Mouse (Mus musculus) MEL (cell line): ENCODE results near the gene Ndufb10. TPM values are rescaled to one million over a fixed set of nuclear protein-coding genes. Genes with fewer than 3 reads are reported as not detected.

Experiments used
- DNase-seq: peaks from one replicate; pipeline ENCODE4 v3.0.0; 2011; ENCODE audit warnings: low read depth, low spot score
- H3K27ac ChIP-seq: 2 replicates; pipeline ENCODE4 v1.5.1; 2012; ENCODE audit warnings: low read depth, mild to moderate bottlenecking, control low read depth, low read length, moderate library complexity; ENCODE audit not compliant: control insufficient read depth
- H3K27me3 ChIP-seq, 2 experiments: fragments of 150-350 bp in 1 of 2; sonication (generic) in 1 of 2; 2 replicates each; pipeline ENCODE4 v1.6.1; 2012; ENCODE audit warnings: low read length in 2 of 2, mild to moderate bottlenecking in 2 of 2, improper control_type of control experiment in 1 of 2, moderate library complexity in 1 of 2; ENCODE audit not compliant: insufficient read depth in 2 of 2, control insufficient read depth in 1 of 2
- H3K36me3 ChIP-seq, 2 experiments: 2 replicates each; pipeline ENCODE4 v1.6.1; 2012 to 2014; ENCODE audit warnings: low read length in 2 of 2, improper control_type of control experiment in 1 of 2, inconsistent platforms in 1 of 2, mild to moderate bottlenecking in 1 of 2; ENCODE audit not compliant: insufficient read depth in 2 of 2, control insufficient read depth in 1 of 2
- H3K4me1 ChIP-seq, 2 experiments: fragments of 150-350 bp in 1 of 2; sonication (generic) in 1 of 2; 2 replicates each; pipeline ENCODE4 v1.6.1; 2012; ENCODE audit warnings: low read length in 2 of 2, improper control_type of control experiment in 1 of 2, mild to moderate bottlenecking in 1 of 2; ENCODE audit not compliant: insufficient read depth in 2 of 2, control insufficient read depth in 1 of 2
- H3K4me3 ChIP-seq, 2 experiments: fragments of 150-350 bp in 1 of 2; sonication (generic) in 1 of 2; 2 replicates each; pipeline ENCODE4 v1.5.1; 2012; ENCODE audit warnings: low read depth in 2 of 2, low read length in 2 of 2, mild to moderate bottlenecking in 2 of 2, moderate library complexity in 2 of 2, control low read depth in 1 of 2, improper control_type of control experiment in 1 of 2; ENCODE audit not compliant: control insufficient read depth in 1 of 2, insufficient read depth in 1 of 2
- H3K79me2 ChIP-seq: 2 replicates; pipeline ENCODE4 v1.6.1; 2012; ENCODE audit warnings: mild to moderate bottlenecking, low read length, moderate library complexity; ENCODE audit not compliant: control insufficient read depth, poor library complexity, insufficient read depth
- H3K9ac ChIP-seq: 2 replicates; pipeline ENCODE4 v1.6.1; 2012; ENCODE audit warnings: low read depth, mild to moderate bottlenecking, control low read depth, low read length, moderate library complexity; ENCODE audit not compliant: control insufficient read depth, poor library complexity, severe bottlenecking
- H3K9me3 ChIP-seq: fragments of 150-350 bp; sonication (generic); replicated peaks from 2 replicates; pipeline ENCODE4 v1.6.1; 2012; ENCODE audit warnings: mild to moderate bottlenecking, low read length, improper control_type of control experiment, moderate library complexity; ENCODE audit not compliant: insufficient read depth
- EP300 ChIP-seq, 2 experiments: IDR thresholded peaks; 2 replicates each; pipeline ENCODE4 v1.6.1; 2011; ENCODE audit warnings: improper control_type of control experiment in 2 of 2, low read length in 2 of 2, low read depth in 1 of 2, mild to moderate bottlenecking in 1 of 2
- HCFC1 ChIP-seq: IDR thresholded peaks from 2 replicates; pipeline ENCODE4 v1.6.1; 2012; ENCODE audit warnings: low read depth, mild to moderate bottlenecking, inconsistent platforms, low read length, improper control_type of control experiment, moderate library complexity
- JUND ChIP-seq: IDR thresholded peaks from 2 replicates; pipeline ENCODE4 v1.6.1; 2011; ENCODE audit warnings: low read depth, mild to moderate bottlenecking, improper control_type of control experiment, low read length
- MAFK ChIP-seq: IDR thresholded peaks from 2 replicates; pipeline ENCODE4 v1.6.1; 2011; ENCODE audit warnings: low read depth, mild to moderate bottlenecking, low read length, improper control_type of control experiment, borderline replicate concordance
- MEF2A ChIP-seq: IDR thresholded peaks from 2 replicates; pipeline ENCODE4 v1.6.1; 2014; ENCODE audit warnings: low read depth, mild to moderate bottlenecking, inconsistent platforms, low read length, improper control_type of control experiment; ENCODE audit not compliant: poor library complexity, insufficient replicate concordance, severe bottlenecking; ENCODE audit errors: extremely low read depth
- MYC ChIP-seq: IDR thresholded peaks from 2 replicates; pipeline ENCODE4 v1.6.1; 2011; ENCODE audit warnings: low read depth, mild to moderate bottlenecking, low read length, improper control_type of control experiment, moderate library complexity
- POLR2A ChIP-seq, 2 experiments: IDR thresholded peaks; 2 replicates each; pipeline ENCODE4 v1.6.1; 2011 to 2012; ENCODE audit warnings: low read length in 2 of 2, mild to moderate bottlenecking in 2 of 2, control low read depth in 1 of 2, improper control_type of control experiment in 1 of 2, low read depth in 1 of 2, moderate library complexity in 1 of 2; ENCODE audit not compliant: control insufficient read depth in 1 of 2, insufficient read depth in 1 of 2, poor library complexity in 1 of 2
- RCOR1 ChIP-seq: IDR thresholded peaks from 2 replicates; pipeline ENCODE4 v1.6.1; 2012; ENCODE audit warnings: low read depth, mild to moderate bottlenecking, inconsistent platforms, low read length, improper control_type of control experiment
- TAL1 ChIP-seq: IDR thresholded peaks from 2 replicates; pipeline ENCODE4 v1.6.1; 2012; ENCODE audit warnings: mild to moderate bottlenecking, inconsistent platforms, low read length, moderate library complexity, mixed read lengths
- USF2 ChIP-seq, 2 experiments: IDR thresholded peaks; 2 replicates each; pipeline ENCODE4 v1.6.1; 2011 to 2012; ENCODE audit warnings: improper control_type of control experiment in 2 of 2, low read length in 2 of 2, borderline replicate concordance in 1 of 2, inconsistent platforms in 1 of 2, low read depth in 1 of 2, mild to moderate bottlenecking in 1 of 2; ENCODE audit not compliant: insufficient read depth in 1 of 2
- ZMIZ1 ChIP-seq: IDR thresholded peaks from 2 replicates; pipeline ENCODE4 v1.6.1; 2012; ENCODE audit warnings: low read depth, mild to moderate bottlenecking, inconsistent platforms, low read length, improper control_type of control experiment, moderate library complexity
- ZNF384 ChIP-seq: IDR thresholded peaks from 2 replicates; pipeline ENCODE4 v1.6.1; 2012; ENCODE audit warnings: low read depth, mild to moderate bottlenecking, inconsistent platforms, low read length, improper control_type of control experiment
- polyA plus RNA-seq, 2 experiments: library from polyadenylated mRNA; stranded (reverse) in 1 of 2; unstranded in 1 of 2; fragments of >175 nt in 1 of 2; fragments of >200 nt in 1 of 2; gene quantifications; 2 replicates each; pipeline versions ENCODE4 v1.2.1 to v1.2.4; 2012; ENCODE audit warnings: low replicate concordance in 2 of 2, low read depth in 1 of 2; ENCODE audit not compliant: insufficient read length in 2 of 2, insufficient read depth in 1 of 2, missing spikeins in 1 of 2
- total RNA-seq: library from RNA; depleted of rRNA; stranded (reverse); fragments of 300-350 nt; gene quantifications from 2 replicates; pipeline ENCODE4 v1.2.3, GENCODE M21; 2012

Gene Ndufb10
- total and polyA plus RNA-seq, 3 experiments, result 230 to 292 TPM; not detected in 1

GRCm38 (mm10) chr17:24701251-24701650, 23.0 kb downstream of the Ndufb10 start:
- DNase-seq, result no peak
- H3K4me1 ChIP-seq, result peaks cover 0 to 8% of the 10 kb centered on the region in 2 experiments; a peak in 1 of 4 replicates
- H3K36me3 ChIP-seq, result peaks cover 0 to 4% of the 10 kb centered on the region in 2 experiments; a peak in 2 of 4 replicates
- no peaks in the 10 kb centered on the region for H3K27me3 ChIP-seq
- H3K9ac ChIP-seq, result no peak overlapping the region
- H3K4me3 ChIP-seq, result no peak overlapping the region
- no peak overlapping the region for H3K27ac ChIP-seq
- peaks cover 3% of the 10 kb centered on the region; the same call in 1 of the 2 replicates for H3K79me2 ChIP-seq
- TF ChIP-seq HCFC1 (no peak), JUND (no peak)
- TF ChIP-seq, all 39 proteins: peak for 0
- no peaks in the 10 kb centered on the region for H3K9me3 ChIP-seq

- Histone ChIP-seq H3K9ac (no peak overlapping the region), H3K27ac (no peak overlapping the region), H3K9me3 (no peaks in the 10 kb centered on the region), H3K4me3 (no peak overlapping the region), H3K27me3 (no peaks in the 10 kb centered on the region), H3K79me2 (peaks cover 8% of the 10 kb centered on the region), H3K36me3 (peaks cover 0 to 2% of the 10 kb centered on the region in 2 experiments; a peak in 2 of 4 replicates), H3K4me1 (peaks cover 2 to 6% of the 10 kb centered on the region in 2 experiments; a peak in 1 of 4 replicates)
- TF ChIP-seq MAFK (no peak), MYC (no peak), MEF2A (no peak), ZMIZ1 (no peak), ZNF384 (no peak), POLR2A (IDR thresholded peaks at IDR 0.05; ENCODE audit: control insufficient read depth in 1 of 2, insufficient read depth in 1 of 2, low read depth in 1 of 2, low read length in 2 of 2, poor library complexity in 1 of 2) (no peak; a peak in 1 of 4 replicates), USF2 (IDR thresholded peaks at IDR 0.05; ENCODE audit: borderline replicate concordance in 1 of 2, insufficient read depth in 1 of 2, low read depth in 1 of 2, low read length in 2 of 2) (no peak), RCOR1 (no peak), EP300 (IDR thresholded peaks at IDR 0.05; ENCODE audit: low read depth in 1 of 2, low read length in 2 of 2) (no peak), TAL1 (no peak)
- no peak for DNase-seq
These were observed 24.8 kb downstream of the Ndufb10 start for GRCm38 (mm10) chr17:24699473-24699872.

- H3K27ac ChIP-seq, result no peak overlapping the region
- H3K9me3 ChIP-seq, result no peaks in the 10 kb centered on the region
- no peak overlapping the region for H3K4me3 ChIP-seq
- H3K36me3 ChIP-seq, result peaks cover 0 to 2% of the 10 kb centered on the region in 2 experiments; a peak in 2 of 4 replicates
- H3K9ac ChIP-seq, result no peak overlapping the region
- TF ChIP-seq POLR2A (IDR thresholded peaks at IDR 0.05; ENCODE audit: control insufficient read depth in 1 of 2, insufficient read depth in 1 of 2, low read depth in 1 of 2, low read length in 2 of 2, poor library complexity in 1 of 2), result peak in 1 of 2 experiments; percentile 18; a peak in 1 of 4 replicates
- TF ChIP-seq MAFK, result no peak
- TF ChIP-seq, all 39 proteins: peak for 1
- Histone ChIP-seq H3K79me2 (peaks cover 8% of the 10 kb centered on the region), H3K4me1 (peaks cover 2 to 6% of the 10 kb centered on the region in 2 experiments; a peak in 1 of 4 replicates), H3K27me3 (no peaks in the 10 kb centered on the region)
- no peak for DNase-seq
These were observed 25.6 kb downstream of the Ndufb10 start for GRCm38 (mm10) chr17:24698715-24699114.
